In genomic region chr5:132206220-132206619, GRCm38 (mm10) we compare ENCODE assay signal across 28 mouse cellular contexts.
"Had no signal": no experiment of that assay in that cellular context is flagged by ENCODE, and none has a peak within 500 bp of the region (broad histone marks: within the 10 kb centered on the region; RNA-seq: fewer than 3 reads in every experiment).

No protein-coding gene starts in this region.

- ATAC-seq: forebrain, embryonic 13.5 days; forebrain, embryonic 14.5 days; forebrain, embryonic 15.5 days; forebrain, embryonic 16.5 days; forebrain, postnatal 0 days had no signal

- H3K9me3 ChIP-seq: embryonic facial prominence, embryonic 10.5 days; embryonic facial prominence, embryonic 12.5 days; embryonic facial prominence, embryonic 13.5 days; embryonic facial prominence, embryonic 15.5 days; forebrain, embryonic 10.5 days; forebrain, embryonic 12.5 days; forebrain, embryonic 13.5 days; forebrain, embryonic 15.5 days had no signal

- H3K4me3 ChIP-seq: embryonic facial prominence, embryonic 10.5 days; embryonic facial prominence, embryonic 12.5 days; embryonic facial prominence, embryonic 13.5 days; embryonic facial prominence, embryonic 15.5 days; erythroblast, embryonic 14.5 days; forebrain, embryonic 10.5 days; forebrain, embryonic 12.5 days; forebrain, embryonic 13.5 days; forebrain, embryonic 15.5 days; gastrocnemius, adult 2 months; heart, adult 2 months had no signal

- H3K9ac ChIP-seq: embryonic facial prominence, embryonic 12.5 days; embryonic facial prominence, embryonic 13.5 days; embryonic facial prominence, embryonic 15.5 days; forebrain, embryonic 12.5 days; forebrain, embryonic 13.5 days; forebrain, embryonic 15.5 days; forebrain, postnatal 0 days had no signal

- DNase-seq: cerebellum, adult 2 months; cerebellum, adult 8-10 months; cerebellum, adult 9-10 months; cerebellum, adult 9-11 months; cerebellum, postnatal 10 days; cerebellum, postnatal 14 days; cerebellum, postnatal 25 days; cerebellum, postnatal 36 days; embryo, embryonic 11 days; forebrain, postnatal 0 days; gastrocnemius, adult 2 months; gastrocnemius, postnatal 10 days; gastrocnemius, postnatal 14 days; gastrocnemius, postnatal 25 days; gastrocnemius, postnatal 36 days; heart, adult 18-20 months; heart, adult 2 months had no signal

- H3K27ac ChIP-seq: embryonic facial prominence, embryonic 10.5 days; embryonic facial prominence, embryonic 12.5 days; embryonic facial prominence, embryonic 13.5 days; embryonic facial prominence, embryonic 15.5 days; forebrain, embryonic 10.5 days; forebrain, embryonic 12.5 days; forebrain, embryonic 13.5 days; forebrain, embryonic 15.5 days; gastrocnemius, adult 2 months; heart, adult 2 months had no signal

- H3K4me2 ChIP-seq: embryonic facial prominence, embryonic 12.5 days; embryonic facial prominence, embryonic 13.5 days; embryonic facial prominence, embryonic 15.5 days; forebrain, embryonic 12.5 days; forebrain, embryonic 13.5 days; forebrain, embryonic 15.5 days had no signal

- H3K27me3 ChIP-seq: embryonic facial prominence, embryonic 12.5 days; embryonic facial prominence, embryonic 13.5 days; embryonic facial prominence, embryonic 15.5 days; forebrain, embryonic 12.5 days; forebrain, embryonic 13.5 days; forebrain, embryonic 15.5 days had no signal

- H3K36me3 ChIP-seq: embryonic facial prominence, embryonic 10.5 days; embryonic facial prominence, embryonic 12.5 days; embryonic facial prominence, embryonic 13.5 days; embryonic facial prominence, embryonic 15.5 days; forebrain, embryonic 10.5 days; forebrain, embryonic 12.5 days; forebrain, embryonic 15.5 days had no signal
